ENCODE assay signal across 11 mouse cellular contexts in the genomic region with DNA sequence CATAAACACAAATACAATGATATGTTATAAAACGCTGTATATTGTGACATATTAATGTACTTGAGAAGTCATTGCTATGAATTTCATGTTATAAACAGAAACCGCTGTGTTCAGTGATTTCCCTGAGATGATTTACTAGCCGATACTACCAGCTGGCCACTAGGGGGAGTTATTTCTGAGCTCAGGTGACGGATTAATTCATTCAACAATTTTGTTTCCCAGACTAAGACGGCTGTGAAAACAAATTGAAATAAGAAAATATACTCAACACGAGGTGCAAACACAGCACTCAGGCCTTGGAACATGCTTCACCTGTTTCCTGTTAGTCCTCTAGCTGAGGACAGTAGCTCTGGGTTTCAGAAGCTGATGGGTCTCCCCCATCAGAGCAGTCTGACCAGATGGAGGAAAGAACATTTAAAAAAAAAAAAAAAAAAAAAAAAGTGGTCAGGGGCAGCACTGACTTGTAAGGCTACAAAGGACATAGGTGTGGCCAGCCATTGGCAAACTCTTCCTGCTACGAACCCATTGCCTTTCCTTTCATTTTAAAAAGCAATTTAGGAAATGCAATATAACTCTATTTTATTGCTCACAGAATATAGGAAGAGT. TPM values are rescaled to one million over a fixed set of nuclear protein-coding genes. Genes with fewer than 3 reads are reported as not detected.
A peak's percentile ranks its signal among the peaks of the same experiment; 100 is the strongest.
DNase-seq lines count a peak whose midpoint lies in the region; ATAC-seq and TF ChIP-seq lines count a peak whose summit lies in the region.
"Had no signal": no experiment of that assay in that cellular context is flagged by ENCODE, and none has a peak within 500 bp of the region (broad histone marks: within the 10 kb centered on the region; RNA-seq: fewer than 3 reads in every experiment).

No protein-coding gene starts in this region.

- TF ChIP-seq CTCF in cerebellum, adult 2 months (IDR thresholded peaks at IDR 0.05; ENCODE audit: borderline replicate concordance, insufficient read depth, low read depth, low read length), result no peak
- peak; percentile 23; the same call in 1 of the 2 replicates for TF ChIP-seq CTCF in liver, adult 2 months (IDR thresholded peaks at IDR 0.05; ENCODE audit: low read depth, low read length)

- no peak overlapping the region for H3K9ac ChIP-seq in liver, adult 2 months (ENCODE audit: low read depth, low read length)
- no peak overlapping the region for H3K9ac ChIP-seq in liver, embryonic 11.5 days (ENCODE audit: low read depth, low read length)
- H3K9ac ChIP-seq in forebrain, embryonic 11.5 days (ENCODE audit: low read length), result no peak overlapping the region
- H3K9ac ChIP-seq: liver, embryonic 15.5 days had no signal

- no peak for TF ChIP-seq POLR2A in cerebellum, adult 2 months (IDR thresholded peaks at IDR 0.05; ENCODE audit: borderline replicate concordance, insufficient read depth, low read length)
- TF ChIP-seq POLR2A in liver, adult 2 months (IDR thresholded peaks at IDR 0.05; ENCODE audit: extremely low read depth, insufficient read depth, low read length), result no peak

- no peak for ATAC-seq in liver, embryonic 11.5 days (replicated peaks; ENCODE audit: low FRiP score)
- ATAC-seq in forebrain, embryonic 11.5 days (replicated peaks; ENCODE audit: low FRiP score), result no peak

- H3K9me3 ChIP-seq in liver, embryonic 11.5 days (ENCODE audit: control insufficient read depth, low read length), result no peaks in the 10 kb centered on the region
- no peaks in the 10 kb centered on the region for H3K9me3 ChIP-seq in megakaryocyte, embryonic 14.5 days
- H3K9me3 ChIP-seq in forebrain, embryonic 11.5 days (ENCODE audit: control insufficient read depth, low read length), result no peaks in the 10 kb centered on the region
- H3K9me3 ChIP-seq: liver, embryonic 15.5 days had no signal

- peak; percentile 23 for DNase-seq in cerebellum, adult 9-10 months
- no peak for DNase-seq in cerebellum, adult 2 months
- DNase-seq in liver, adult 2 months (ENCODE audit: extremely low read depth, low read depth, low spot score), result peak; percentile 14
- no peak for DNase-seq in liver, embryonic 11.5 days (ENCODE audit: low spot score)
- DNase-seq in NIH3T3 (ENCODE audit: low read depth), result peak; percentile 54
- DNase-seq in adrenal gland, postnatal 25 days, result no peak
- no peak for DNase-seq in forebrain, embryonic 11.5 days (ENCODE audit: low spot score)

- no peaks in the 10 kb centered on the region for H3K36me3 ChIP-seq in liver, adult 2 months (ENCODE audit: control insufficient read depth, insufficient read depth, low read length)
- no peaks in the 10 kb centered on the region for H3K36me3 ChIP-seq in liver, embryonic 11.5 days (ENCODE audit: control insufficient read depth, insufficient read depth, low read length)
- H3K36me3 ChIP-seq in megakaryocyte, embryonic 14.5 days (replicated peaks; ENCODE audit: low read length), result no peaks in the 10 kb centered on the region
- no peaks in the 10 kb centered on the region for H3K36me3 ChIP-seq in forebrain, embryonic 11.5 days (ENCODE audit: control insufficient read depth, insufficient read depth, low read length)
- H3K36me3 ChIP-seq: liver, embryonic 15.5 days had no signal

- WGBS in cerebellum, adult 2 months, result 30% methylated on average over 7 of the region's 7 CpGs
- WGBS in liver, adult 2 months, result 26% methylated on average over 7 of the region's 7 CpGs
- WGBS in liver, embryonic 11.5 days, result 24% methylated on average over 7 of the region's 7 CpGs
- 19% methylated on average over 7 of the region's 7 CpGs for WGBS in forebrain, embryonic 11.5 days

- no peaks in the 10 kb centered on the region for H3K27me3 ChIP-seq in cerebellum, adult 2 months (ENCODE audit: control insufficient read depth, insufficient read depth, low read length)
- H3K27me3 ChIP-seq in liver, adult 2 months (ENCODE audit: control insufficient read depth, insufficient read depth, low read length), result no peaks in the 10 kb centered on the region
- H3K27me3 ChIP-seq in liver, embryonic 11.5 days (replicated peaks; ENCODE audit: control insufficient read depth, insufficient read depth, low read length), result no peaks in the 10 kb centered on the region
- peaks cover 5% of the 10 kb centered on the region for H3K27me3 ChIP-seq in megakaryocyte, embryonic 14.5 days (replicated peaks)
- no peaks in the 10 kb centered on the region for H3K27me3 ChIP-seq in forebrain, embryonic 11.5 days (ENCODE audit: control insufficient read depth, insufficient read depth, low read length)
- H3K27me3 ChIP-seq: liver, embryonic 15.5 days had no signal

- no peak overlapping the region for H3K4me2 ChIP-seq in liver, embryonic 11.5 days
- no peak overlapping the region for H3K4me2 ChIP-seq in forebrain, embryonic 11.5 days (ENCODE audit: low read depth, low read length, severe bottlenecking)
- H3K4me2 ChIP-seq: liver, embryonic 15.5 days had no signal

- no peaks in the 10 kb centered on the region for H3K4me1 ChIP-seq in cerebellum, adult 2 months (ENCODE audit: control insufficient read depth, insufficient read depth, low read length)
- H3K4me1 ChIP-seq in liver, adult 2 months (ENCODE audit: control insufficient read depth, insufficient read depth, low read length), result no peaks in the 10 kb centered on the region
- H3K4me1 ChIP-seq in liver, embryonic 11.5 days (replicated peaks; ENCODE audit: control insufficient read depth, insufficient read depth, low read length), result no peaks in the 10 kb centered on the region
- no peaks in the 10 kb centered on the region for H3K4me1 ChIP-seq in megakaryocyte, embryonic 14.5 days
- no peaks in the 10 kb centered on the region for H3K4me1 ChIP-seq in forebrain, embryonic 11.5 days (replicated peaks; ENCODE audit: control insufficient read depth, insufficient read depth, low read length)
- H3K4me1 ChIP-seq: liver, embryonic 15.5 days had no signal

- no peak overlapping the region for H3K27ac ChIP-seq in cerebellum, adult 2 months (ENCODE audit: insufficient read depth, low read length)
- no peak overlapping the region for H3K27ac ChIP-seq in liver, adult 2 months (replicated peaks; ENCODE audit: insufficient read depth, low read depth, low read length)
- H3K27ac ChIP-seq in liver, embryonic 11.5 days (ENCODE audit: low read depth, low read length), result no peak overlapping the region
- H3K27ac ChIP-seq in forebrain, embryonic 11.5 days (ENCODE audit: low read depth, low read length), result no peak overlapping the region
- H3K27ac ChIP-seq: liver, embryonic 15.5 days had no signal

- H3K79me2 ChIP-seq in liver, adult 2 months (ENCODE audit: control insufficient read depth, insufficient read depth, low read length), result no peaks in the 10 kb centered on the region

- no peak overlapping the region for H3K4me3 ChIP-seq in cerebellum, adult 2 months (replicated peaks; ENCODE audit: insufficient read depth, low read depth, low read length)
- no peak overlapping the region for H3K4me3 ChIP-seq in liver, adult 2 months (ENCODE audit: insufficient read depth, low read depth, low read length)
- H3K4me3 ChIP-seq in liver, embryonic 11.5 days (ENCODE audit: low read depth, low read length), result no peak overlapping the region
- H3K4me3 ChIP-seq in megakaryocyte, embryonic 14.5 days (replicated peaks), result peak overlapping the region; percentile 81
- H3K4me3 ChIP-seq in forebrain, embryonic 11.5 days (ENCODE audit: low read depth, low read length), result no peak overlapping the region
- H3K4me3 ChIP-seq: liver, embryonic 15.5 days had no signal

RNA-seq across cellular contexts. Expression of gene Wee2, which starts 15.7 kb away (rescaled TPM):
- 0.28 and 0.41 TPM in 2 replicates for polyA plus RNA-seq in cerebellum, adult 2 months (2012; rRNA removed)
- total RNA-seq in liver, adult 2 months (2014; rRNA removed), result not detected in 2 replicates
- polyA plus RNA-seq in liver, adult 2 months (2012; rRNA removed), result not detected in 2 replicates
- polyA plus RNA-seq in liver, embryonic 11.5 days (2014; fragmentation: Nextera tagmentation; extraction: Ambion mirVana), result not detected in 2 replicates
- polyA plus RNA-seq in megakaryocyte, embryonic 14.5 days (2012; ENCODE audit: insufficient read depth, low replicate concordance), result 0.57 TPM in 1 of 2 replicates, not detected in the other
- not detected in 2 replicates for total RNA-seq in adrenal gland, postnatal 25 days (2021)
- polyA plus RNA-seq in forebrain, embryonic 11.5 days (2014; fragmentation: Nextera tagmentation; extraction: Ambion mirVana), result 0.12 and 0.15 TPM in 2 replicates
- polyA plus RNA-seq: C2C12; liver, embryonic 15.5 days; spleen, adult 2 months had no signal

RNA-seq across cellular contexts. Expression of gene Ssbp1, which starts 16.6 kb away (rescaled TPM):
- polyA plus RNA-seq in cerebellum, adult 2 months (2012; rRNA removed), result 44.5 and 47.0 TPM in 2 replicates
- total RNA-seq in liver, adult 2 months (2014; rRNA removed), result 21.6 and 29.0 TPM in 2 replicates
- 7.9 and 8.1 TPM in 2 replicates for polyA plus RNA-seq in liver, adult 2 months (2012; rRNA removed)
- 161 and 179 TPM in 2 replicates for polyA plus RNA-seq in liver, embryonic 11.5 days (2014; fragmentation: Nextera tagmentation; extraction: Ambion mirVana)
- 7.4 and 12.6 TPM in 2 replicates for polyA plus RNA-seq in megakaryocyte, embryonic 14.5 days (2012; ENCODE audit: insufficient read depth, low replicate concordance)
- total RNA-seq in adrenal gland, postnatal 25 days (2021), result 57.1 and 69.2 TPM in 2 replicates
- 177 and 197 TPM in 2 replicates for polyA plus RNA-seq in forebrain, embryonic 11.5 days (2014; fragmentation: Nextera tagmentation; extraction: Ambion mirVana)

RNA-seq across cellular contexts. Expression of gene E330009J07Rik, which starts 18.6 kb away (rescaled TPM):
- polyA plus RNA-seq in cerebellum, adult 2 months (2012; rRNA removed), result 64.6 and 67.0 TPM in 2 replicates
- 6.5 and 8.3 TPM in 2 replicates for total RNA-seq in liver, adult 2 months (2014; rRNA removed)
- 3.7 and 4.1 TPM in 2 replicates for polyA plus RNA-seq in liver, adult 2 months (2012; rRNA removed)
- 4.7 and 5.5 TPM in 2 replicates for polyA plus RNA-seq in liver, embryonic 11.5 days (2014; fragmentation: Nextera tagmentation; extraction: Ambion mirVana)
- 0.12 TPM in 1 of 2 replicates, not detected in the other for polyA plus RNA-seq in megakaryocyte, embryonic 14.5 days (2012; ENCODE audit: insufficient read depth, low replicate concordance)
- 16.3 and 21.1 TPM in 2 replicates for total RNA-seq in adrenal gland, postnatal 25 days (2021)
- polyA plus RNA-seq in forebrain, embryonic 11.5 days (2014; fragmentation: Nextera tagmentation; extraction: Ambion mirVana), result 19.9 and 21.9 TPM in 2 replicates

RNA-seq across cellular contexts. Expression of gene Tas2r137, which starts 36.5 kb away (rescaled TPM):
- polyA plus RNA-seq in cerebellum, adult 2 months (2012; rRNA removed), result 0.36 TPM in 1 of 2 replicates, not detected in the other
- total RNA-seq in liver, adult 2 months (2014; rRNA removed), result 0.09 and 0.13 TPM in 2 replicates
- polyA plus RNA-seq in liver, adult 2 months (2012; rRNA removed), result 0.11 TPM in 1 of 2 replicates, not detected in the other
- not detected in 2 replicates for polyA plus RNA-seq in liver, embryonic 11.5 days (2014; fragmentation: Nextera tagmentation; extraction: Ambion mirVana)
- polyA plus RNA-seq in megakaryocyte, embryonic 14.5 days (2012; ENCODE audit: insufficient read depth, low replicate concordance), result not detected in 2 replicates
- 0.49 TPM in 1 of 2 replicates, not detected in the other for total RNA-seq in adrenal gland, postnatal 25 days (2021)
- polyA plus RNA-seq in forebrain, embryonic 11.5 days (2014; fragmentation: Nextera tagmentation; extraction: Ambion mirVana), result not detected in 2 replicates
- polyA plus RNA-seq: C2C12; liver, embryonic 15.5 days; spleen, adult 2 months had no signal

RNA-seq across cellular contexts. Expression of gene Tas2r108, which starts 38.8 kb away (rescaled TPM):
- polyA plus RNA-seq in cerebellum, adult 2 months (2012; rRNA removed), result 0.41 and 0.67 TPM in 2 replicates
- 0.27 TPM in 1 of 2 replicates, not detected in the other for total RNA-seq in liver, adult 2 months (2014; rRNA removed)
- polyA plus RNA-seq in liver, adult 2 months (2012; rRNA removed), result not detected in 2 replicates
- not detected in 2 replicates for polyA plus RNA-seq in liver, embryonic 11.5 days (2014; fragmentation: Nextera tagmentation; extraction: Ambion mirVana)
- not detected in 2 replicates for polyA plus RNA-seq in megakaryocyte, embryonic 14.5 days (2012; ENCODE audit: insufficient read depth, low replicate concordance)
- 0.95 TPM in 1 of 2 replicates, not detected in the other for total RNA-seq in adrenal gland, postnatal 25 days (2021)
- 0.27 TPM in 1 of 2 replicates, not detected in the other for polyA plus RNA-seq in forebrain, embryonic 11.5 days (2014; fragmentation: Nextera tagmentation; extraction: Ambion mirVana)
- polyA plus RNA-seq: C2C12; liver, embryonic 15.5 days; spleen, adult 2 months had no signal

Comparison
In these comparisons a context has a peak if more than half of its experiments do, and no peak if none do; other contexts are left out.
1. DNase-seq: peak in cerebellum, adult 9-10 months (single experiment), liver, adult 2 months (single experiment) and NIH3T3 (single experiment); none in cerebellum, adult 2 months (0 of 2), liver, embryonic 11.5 days (single experiment), adrenal gland, postnatal 25 days (single experiment) and forebrain, embryonic 11.5 days (single experiment).